Mouse (Mus musculus): ENCODE measurements around the gene Nos1ap.
A peak's percentile ranks its signal among the peaks of the same experiment; 100 is the strongest.

Nos1ap gene

DNA sequence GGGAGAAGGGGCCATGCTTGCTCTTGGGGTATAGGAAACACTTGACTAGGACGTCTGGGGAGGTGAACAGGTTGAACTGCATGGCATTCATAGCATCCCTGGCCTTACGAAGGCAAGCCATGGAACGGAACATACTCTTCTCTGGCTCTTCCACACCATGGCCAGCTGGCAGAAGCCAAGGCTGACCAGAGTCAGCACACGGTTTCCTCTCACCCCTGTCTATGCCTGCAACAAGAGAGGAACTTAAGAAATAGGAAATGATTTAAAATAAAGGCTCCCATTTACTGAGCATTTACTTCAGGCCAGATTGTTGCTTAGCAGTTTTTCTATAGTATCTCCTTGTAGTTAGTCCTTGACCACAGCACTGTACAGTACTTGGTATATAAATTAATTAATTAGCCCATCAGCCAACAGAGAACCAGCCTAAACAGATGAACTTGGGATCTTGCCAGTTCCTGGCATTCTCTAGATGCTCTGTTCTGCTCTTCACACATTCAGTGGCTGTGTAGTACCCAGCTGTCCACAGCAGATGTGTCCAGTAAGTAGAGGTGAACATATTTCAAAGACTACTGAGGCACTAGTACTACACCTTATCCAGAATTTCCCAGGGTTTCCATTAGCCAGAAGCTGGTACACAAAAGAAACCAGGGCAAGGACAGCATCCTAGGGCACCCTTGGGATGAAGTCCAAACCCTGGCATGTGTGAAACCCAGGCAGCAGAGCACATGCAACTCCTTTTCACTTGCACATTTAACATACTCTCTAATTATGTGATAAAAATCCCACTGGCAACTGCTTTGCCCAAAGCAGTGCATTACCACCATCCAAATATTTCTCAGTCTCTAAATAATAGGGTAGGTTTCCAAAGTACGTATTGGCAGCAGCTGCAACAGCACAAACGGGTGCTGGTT lies 123.3 kb downstream of the Nos1ap start:
- DNase-seq (ENCODE audit: extremely low read depth, low read depth, low spot score), result no peak

DNA sequence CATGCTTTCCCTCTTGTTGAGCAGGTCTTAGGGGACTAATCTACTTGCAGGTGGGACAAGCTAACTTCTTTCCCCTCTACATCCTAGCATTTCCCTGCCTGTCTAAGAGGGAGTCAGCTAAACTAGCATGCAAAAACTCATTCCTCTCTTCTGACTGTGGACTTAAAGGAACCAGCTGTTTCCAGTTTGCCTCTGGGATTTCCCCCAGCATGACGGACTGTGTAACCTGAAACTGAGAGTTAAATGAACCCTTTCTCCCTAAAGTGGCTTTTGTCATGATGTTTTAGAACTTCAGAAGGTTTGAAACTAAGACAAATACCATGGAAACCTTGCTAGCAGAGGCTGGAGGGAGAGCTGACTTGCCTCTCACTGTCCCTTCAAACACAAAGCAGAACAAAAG lies 127.5 kb downstream of the Nos1ap start:
- DNase-seq (ENCODE audit: extremely low read depth, low read depth, low spot score), result no peak

DNA sequence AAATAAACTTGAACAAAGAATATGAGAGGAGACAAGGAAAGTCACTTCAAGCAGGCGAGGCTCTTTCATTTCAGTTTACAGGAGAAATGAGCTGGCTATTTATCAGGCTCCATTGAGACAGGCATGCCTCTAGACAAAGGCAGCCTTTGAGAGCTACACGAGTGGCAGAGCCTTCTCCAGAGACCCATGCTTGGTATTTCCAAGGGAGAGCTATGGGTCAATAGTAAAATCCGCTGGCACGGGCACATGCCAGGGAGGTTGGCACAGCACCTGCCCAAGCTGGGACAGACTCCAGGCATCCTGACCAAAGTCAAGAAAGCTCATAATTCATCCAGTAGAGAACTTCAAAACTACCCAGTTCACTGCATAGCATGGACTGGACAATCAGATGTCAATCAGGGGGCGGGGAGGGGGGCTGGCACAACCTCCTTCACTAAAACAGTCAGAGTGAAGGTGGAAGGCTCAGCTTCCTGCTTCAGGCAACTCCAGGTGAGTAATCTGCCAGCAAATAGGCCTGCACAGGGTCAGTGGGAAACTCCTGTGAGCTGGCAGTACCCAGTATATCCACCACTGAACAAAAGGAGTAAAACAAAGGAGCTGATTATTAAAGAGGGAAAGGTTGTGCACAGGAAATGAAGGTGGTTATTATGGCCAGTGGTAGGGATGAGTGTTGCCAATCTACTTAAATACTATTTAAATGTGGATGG lies 129.6 kb downstream of the Nos1ap start:
- peak; percentile 23 for DNase-seq (ENCODE audit: extremely low read depth, low read depth, low spot score)

DNA sequence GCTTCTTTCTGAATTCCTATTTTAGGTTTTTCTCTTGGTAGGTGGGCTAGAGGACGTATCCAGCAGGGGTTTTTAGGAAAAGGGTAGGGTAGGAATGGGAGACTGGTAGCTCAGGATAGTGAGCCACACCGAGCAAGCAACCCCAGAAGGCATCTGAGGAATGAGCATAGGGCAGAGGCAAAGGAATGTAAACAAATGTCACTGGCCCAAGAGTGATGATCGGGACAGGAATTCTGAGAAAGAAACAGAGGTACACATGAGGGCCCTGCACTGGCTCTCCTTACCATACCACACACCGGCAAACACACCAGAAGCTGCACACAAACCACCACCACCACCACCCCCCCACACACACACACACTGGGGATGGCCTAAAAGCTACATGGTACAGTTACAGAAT lies 132.0 kb downstream of the Nos1ap start:
- no peak for DNase-seq (ENCODE audit: extremely low read depth, low read depth, low spot score)

DNA sequence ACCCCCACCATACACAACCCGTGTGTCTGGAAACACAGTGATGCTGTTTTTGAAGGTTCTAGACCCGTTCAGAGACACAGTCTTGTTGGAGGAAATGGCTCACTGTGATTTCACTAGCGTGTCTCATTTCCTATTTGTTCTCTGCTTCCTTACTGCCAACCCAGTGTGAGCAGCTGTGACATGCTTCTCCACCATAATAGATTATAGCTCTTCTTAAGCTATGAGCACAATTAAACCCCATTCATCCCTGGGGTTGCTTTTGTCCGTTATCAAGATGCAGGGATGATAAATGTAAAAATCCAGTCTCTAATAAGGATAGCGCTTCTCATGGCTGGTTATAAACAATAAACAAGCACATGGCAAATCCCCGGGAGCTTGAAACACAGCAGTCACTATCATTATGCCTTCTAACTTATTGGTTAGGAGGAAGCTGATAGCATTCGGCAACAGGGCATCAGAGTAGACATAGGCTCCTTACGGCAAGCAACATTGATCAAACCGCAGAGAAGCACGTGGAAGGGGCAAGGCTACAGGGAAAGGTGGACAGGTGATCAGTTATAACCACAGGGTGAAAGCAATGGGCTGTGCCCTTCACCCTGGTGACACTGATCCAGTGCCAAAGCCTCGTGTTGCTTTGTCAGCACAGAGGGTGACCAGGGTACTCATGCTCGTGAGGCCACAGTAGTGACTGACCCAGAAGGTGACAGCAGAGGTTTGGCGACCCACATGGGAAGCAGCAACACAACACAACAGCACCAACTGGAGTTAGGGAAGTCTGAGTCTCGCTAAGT lies 133.6 kb downstream of the Nos1ap start:
- no peak for DNase-seq (ENCODE audit: extremely low read depth, low read depth, low spot score)

DNA sequence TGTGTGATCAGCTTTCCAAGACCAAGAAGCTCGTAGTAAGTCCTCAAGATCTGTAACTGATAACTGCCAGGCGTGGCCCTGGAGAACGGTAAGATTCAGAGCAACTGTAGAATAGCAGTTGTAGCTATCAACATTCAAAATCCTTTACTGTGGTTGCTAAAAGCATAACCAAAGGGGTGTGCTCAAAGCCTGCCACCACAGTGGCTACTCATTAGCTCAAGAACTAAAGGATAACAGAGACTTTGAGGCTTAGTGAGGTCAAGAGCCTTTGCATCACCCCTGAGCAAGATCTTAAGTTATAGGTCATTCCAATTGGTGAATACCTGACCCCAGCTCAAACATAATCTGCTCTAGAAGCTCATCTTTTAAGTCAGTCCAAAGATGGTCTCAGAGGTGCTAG lies 134.3 kb downstream of the Nos1ap start:
- no peak for DNase-seq (ENCODE audit: extremely low read depth, low read depth, low spot score)

DNA sequence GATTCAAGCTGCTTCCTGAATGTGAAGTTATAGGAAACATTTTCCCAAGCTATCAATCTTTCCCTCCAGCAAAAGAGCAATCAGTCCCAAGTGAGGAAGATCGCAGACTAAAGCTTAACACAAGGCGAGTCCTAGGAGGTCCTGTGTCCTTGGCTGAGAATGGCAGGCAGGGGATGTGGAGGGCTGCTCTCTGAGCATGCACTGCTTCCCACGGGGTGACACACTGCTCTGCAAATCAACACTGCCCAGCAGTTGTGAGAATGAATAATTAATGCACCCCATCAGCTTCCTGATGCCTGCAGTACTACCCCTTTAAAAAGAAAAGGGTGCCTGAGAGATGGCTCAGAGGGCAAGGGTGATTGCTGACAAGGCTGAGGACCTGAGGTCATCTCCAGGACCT lies 136.2 kb downstream of the Nos1ap start:
- no peak for DNase-seq (ENCODE audit: extremely low read depth, low read depth, low spot score)

DNA sequence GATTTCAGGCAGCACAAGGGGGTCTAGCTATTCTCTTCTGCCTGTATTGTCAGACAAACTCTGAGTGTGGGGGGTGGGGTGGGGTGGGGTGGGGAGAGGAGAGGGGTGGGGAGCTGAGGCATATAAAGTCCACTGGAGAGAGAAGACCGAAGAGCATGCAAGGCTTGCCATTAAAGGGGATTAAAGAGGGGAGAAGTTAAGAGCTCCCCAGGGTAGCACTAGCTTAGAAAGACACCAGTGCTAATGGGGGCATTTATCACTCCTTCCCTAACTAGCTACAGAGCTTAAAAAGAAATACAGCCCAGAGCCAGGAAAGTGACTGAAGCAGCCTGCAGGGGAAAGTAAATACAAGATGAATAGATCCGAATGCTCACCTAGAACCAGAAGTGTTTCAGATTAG lies 141.4 kb downstream of the Nos1ap start:
- no peak for DNase-seq (ENCODE audit: extremely low read depth, low read depth, low spot score)

DNA sequence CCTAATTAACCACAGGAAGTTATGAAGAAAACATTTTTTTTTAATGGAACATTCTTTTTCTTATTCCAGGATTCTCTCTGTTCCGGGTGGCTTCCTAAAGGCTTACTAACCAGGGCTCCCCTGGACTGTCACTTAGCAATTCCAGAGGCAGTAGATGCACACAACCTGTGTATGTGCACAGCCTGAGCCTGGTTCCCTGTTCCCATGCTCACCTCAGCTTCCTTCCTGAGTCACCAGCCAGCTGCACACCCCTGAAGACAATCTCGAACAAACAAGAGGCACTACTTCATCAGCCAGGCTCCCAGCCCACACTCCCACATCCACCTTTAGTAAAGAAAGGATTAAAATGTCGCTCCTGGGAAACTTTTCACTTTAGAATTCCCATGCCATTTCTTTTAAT lies 144.2 kb downstream of the Nos1ap start:
- DNase-seq (ENCODE audit: extremely low read depth, low read depth, low spot score), result no peak

DNA sequence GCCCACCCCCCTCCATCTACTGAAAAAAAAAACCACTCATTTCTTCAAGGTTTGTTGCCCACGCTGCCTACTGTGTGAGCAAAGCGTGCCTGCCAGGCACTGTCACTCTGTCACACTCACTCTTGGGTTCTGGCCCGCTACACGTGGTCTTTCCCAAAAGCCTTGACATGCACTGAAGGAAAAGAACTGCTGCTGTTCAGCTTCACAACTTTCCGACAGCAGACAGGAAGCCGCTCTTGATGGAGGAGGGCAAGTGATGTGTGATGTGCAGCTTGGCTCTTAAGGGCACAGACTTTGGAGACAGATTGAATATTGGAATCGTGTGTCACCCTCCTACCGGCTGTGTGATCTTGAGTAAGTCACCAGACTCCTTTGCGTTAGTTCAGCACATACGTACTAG lies 149.3 kb downstream of the Nos1ap start:
- no peak for DNase-seq (ENCODE audit: extremely low read depth, low read depth, low spot score)

DNA sequence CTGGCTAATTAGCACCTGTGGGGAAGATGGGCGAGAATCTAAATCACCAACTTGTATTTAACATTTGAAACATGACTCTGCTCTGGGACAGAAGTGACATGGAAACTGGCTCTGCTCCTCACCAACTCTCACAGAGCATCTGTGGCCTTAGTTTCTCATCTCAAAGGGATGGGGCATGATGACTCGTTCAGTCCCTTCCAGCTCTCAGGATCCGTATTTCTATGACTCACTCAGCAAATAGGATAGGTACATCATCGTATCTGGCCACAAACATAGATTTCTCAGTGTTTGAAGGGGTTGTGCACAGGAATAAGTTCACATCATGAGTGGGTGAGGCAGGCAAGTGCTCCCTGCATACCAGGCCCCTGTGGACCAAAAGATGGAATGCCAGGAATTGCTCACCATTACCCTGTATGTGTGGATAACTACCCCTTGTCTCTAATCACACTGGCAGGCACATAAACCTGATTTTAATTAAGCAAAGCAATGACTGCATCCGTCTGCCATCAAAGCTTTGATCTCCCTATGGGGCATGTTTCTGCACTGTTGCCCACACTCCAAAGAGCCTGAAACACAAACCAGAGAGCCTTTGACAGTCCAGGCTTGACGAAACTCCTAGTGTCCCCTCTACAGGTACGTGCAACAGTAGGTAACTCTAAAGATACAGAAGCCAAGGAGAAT lies 151.1 kb downstream of the Nos1ap start:
- DNase-seq (ENCODE audit: extremely low read depth, low read depth, low spot score), result no peak

DNA sequence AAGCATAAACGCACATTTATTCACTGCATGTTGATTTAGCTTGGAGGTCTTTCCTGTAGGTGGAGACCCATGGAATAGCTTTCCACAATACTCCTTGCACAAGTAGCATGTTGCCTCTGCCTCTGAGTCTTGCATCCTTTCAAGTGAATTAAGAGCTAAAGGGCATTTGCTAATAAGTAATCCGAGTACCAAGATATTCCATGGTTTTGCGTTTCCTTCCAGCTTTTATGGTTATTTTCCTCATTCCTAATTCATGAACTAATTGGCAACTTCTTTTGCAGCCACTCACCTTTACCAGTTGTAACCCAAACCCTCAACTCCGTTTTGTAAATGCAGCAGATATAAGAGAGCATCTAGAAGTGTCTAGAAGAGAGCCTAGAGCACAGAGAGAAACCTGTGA lies 155.5 kb downstream of the Nos1ap start:
- DNase-seq (ENCODE audit: extremely low read depth, low read depth, low spot score), result no peak

DNA sequence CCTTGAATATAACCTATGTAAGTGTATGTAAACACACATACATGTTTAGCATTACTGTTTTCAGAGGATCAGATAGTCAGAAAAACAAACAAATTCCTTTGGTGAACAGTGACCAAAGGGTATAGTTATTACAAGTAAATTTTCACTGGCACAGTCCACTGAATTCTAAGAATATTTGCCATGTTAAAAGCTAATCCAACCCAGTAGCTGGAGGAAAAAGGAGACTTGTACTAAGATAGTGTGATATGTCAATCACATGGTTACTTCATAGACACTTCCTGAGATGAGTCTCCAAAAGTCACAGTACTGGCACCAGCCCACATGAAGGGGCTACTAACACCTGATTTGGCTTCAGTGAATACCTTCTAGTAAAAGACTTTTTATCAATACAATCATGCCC lies 156.0 kb downstream of the Nos1ap start:
- no peak for DNase-seq (ENCODE audit: extremely low read depth, low read depth, low spot score)

DNA sequence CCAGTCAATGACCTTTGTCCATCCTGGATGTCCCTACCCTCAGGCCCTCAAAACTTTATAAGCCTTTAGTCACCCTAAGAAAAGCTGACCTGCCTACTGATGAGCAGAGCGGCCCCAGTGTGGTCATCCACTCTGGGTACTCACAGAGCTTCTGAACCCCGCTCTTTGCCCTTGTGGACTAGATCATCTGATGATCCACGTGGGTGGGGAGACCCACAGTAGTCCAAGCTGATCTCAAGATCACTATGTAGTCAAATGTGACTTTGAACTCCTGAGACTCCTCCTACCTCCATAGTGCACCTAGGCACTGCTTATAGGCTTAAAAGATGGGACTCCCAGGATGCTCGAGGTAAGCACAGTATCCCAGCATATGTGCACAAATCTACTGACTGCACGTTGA lies 157.4 kb downstream of the Nos1ap start:
- no peak for DNase-seq (ENCODE audit: extremely low read depth, low read depth, low spot score)

DNA sequence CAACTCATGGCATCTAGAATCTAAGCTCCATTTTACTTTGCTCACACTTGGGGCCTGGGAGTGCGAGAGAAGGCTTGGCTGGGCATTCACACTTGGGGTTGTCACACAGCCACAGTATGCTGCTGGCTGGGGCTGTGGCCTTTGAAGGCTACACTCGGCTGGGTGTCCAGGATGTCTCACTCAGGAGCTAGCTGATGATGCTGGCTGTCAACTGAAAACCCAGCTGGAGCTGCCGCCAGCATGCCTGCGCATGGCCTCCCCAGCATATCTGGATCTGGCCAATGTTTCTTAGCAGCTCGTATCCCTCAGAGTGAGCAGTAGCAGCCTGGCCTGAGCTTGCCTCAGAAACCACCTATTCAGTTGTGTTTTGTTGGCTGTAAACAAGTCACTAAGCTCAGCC lies 158.3 kb downstream of the Nos1ap start:
- DNase-seq (ENCODE audit: extremely low read depth, low read depth, low spot score), result no peak

DNA sequence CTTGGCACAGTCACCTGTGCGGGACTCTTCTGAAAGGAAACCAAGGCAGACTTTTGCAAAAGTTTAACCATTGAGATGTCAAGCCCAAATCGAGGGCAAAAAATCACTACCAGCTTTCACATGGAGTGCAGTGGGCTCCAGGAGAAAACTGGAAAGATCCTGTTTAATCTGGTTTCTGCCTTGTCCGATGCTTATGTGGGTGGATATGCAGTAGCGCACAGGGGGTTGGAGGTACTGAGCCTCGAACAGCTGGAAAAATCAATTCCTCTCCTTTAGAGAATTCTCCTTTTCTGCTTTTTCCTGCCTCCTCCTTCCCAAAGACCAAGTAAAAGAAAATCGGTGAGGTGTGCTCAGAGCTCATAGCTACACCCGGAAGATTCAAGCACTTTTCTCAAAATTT lies 159.0 kb downstream of the Nos1ap start:
- no peak for DNase-seq (ENCODE audit: extremely low read depth, low read depth, low spot score)

DNA sequence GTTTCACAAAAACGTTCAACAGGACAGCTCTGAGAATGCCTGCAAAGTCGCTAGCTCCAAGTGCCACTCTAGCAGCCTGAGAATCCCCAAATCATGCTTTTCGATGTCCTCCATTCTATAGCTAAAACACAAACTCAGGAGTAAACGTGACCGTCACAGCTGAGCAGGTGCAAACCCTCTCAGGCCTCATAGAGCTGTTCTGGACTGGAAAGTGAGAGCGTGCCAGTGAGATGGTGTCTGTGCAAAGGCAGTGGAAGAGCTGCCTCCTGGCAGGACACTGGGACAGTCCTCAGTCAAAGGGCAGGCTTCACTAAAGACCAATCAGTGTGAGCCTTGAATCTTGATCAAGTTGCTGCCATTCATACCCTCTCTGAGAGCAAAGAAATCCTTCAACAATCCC lies 160.0 kb downstream of the Nos1ap start:
- no peak for DNase-seq (ENCODE audit: extremely low read depth, low read depth, low spot score)

DNA sequence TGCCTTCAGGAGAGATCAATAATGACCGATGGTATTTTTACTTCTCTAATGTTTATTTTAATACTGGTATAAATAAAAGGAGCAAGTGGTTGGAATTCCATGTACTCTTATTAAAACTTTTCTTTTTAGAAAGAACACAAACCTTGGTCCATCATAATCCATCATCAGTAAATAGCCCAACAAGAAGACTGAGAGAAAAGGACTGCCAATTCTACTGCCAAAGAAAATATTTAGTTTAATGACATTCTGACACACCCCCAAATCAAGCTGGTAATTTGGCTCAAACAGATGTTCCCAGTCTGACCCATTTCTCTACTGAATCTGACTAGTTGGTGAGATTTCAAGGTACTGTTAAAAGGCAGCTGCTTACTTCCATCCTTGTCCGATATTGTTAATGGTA lies 161.5 kb downstream of the Nos1ap start:
- DNase-seq (ENCODE audit: extremely low read depth, low read depth, low spot score), result no peak

DNA sequence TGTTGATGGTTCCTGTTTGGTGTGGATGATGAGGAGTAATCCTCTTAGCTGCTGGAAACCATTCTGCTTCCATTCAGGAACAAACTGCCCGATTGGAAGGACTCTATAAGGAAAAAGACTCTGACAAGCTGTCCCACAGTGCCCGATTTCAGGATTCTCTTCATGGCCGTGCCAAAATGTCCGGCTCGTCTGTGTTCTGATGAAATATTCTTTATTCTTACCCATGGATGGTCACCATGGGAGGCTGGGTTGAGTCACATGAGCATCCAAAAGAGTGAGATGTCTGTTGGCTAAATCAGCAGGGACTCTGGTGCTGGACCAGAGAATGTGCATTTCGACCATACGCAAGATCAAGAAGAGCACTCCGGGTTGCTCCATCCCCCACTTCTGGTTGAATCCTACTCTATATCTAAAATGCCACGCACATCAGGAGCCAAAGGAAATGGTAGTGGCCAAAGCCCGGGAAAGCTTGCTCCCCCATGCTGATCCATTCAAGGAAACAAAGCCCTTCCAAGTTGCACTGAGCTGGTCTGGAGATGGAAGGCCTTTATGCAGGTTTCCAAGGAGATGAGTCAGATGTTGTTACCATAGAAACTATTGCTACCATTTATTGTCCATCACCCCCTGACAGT lies 165.3 kb downstream of the Nos1ap start:
- DNase-seq (ENCODE audit: extremely low read depth, low read depth, low spot score), result no peak

DNA sequence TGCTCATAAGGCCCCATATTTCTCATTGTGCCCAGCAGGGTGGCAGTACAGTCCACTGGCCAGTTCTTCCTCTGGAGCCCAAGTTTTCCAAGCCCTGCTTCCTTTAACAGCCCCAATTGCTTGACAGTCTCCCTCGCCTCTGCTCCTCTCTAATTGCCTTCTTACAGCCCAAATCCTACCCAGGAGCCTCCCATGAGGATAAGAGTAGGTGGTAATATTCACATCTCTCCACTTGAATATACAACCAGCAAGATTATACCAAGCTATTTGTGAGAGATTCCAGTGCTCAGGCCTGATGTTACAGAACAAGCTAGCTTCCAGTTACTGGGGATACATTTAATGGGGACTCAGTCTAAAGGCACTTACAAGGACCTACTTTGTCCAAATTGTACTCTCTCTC lies 166.6 kb downstream of the Nos1ap start:
- DNase-seq (ENCODE audit: extremely low read depth, low read depth, low spot score), result no peak

DNA sequence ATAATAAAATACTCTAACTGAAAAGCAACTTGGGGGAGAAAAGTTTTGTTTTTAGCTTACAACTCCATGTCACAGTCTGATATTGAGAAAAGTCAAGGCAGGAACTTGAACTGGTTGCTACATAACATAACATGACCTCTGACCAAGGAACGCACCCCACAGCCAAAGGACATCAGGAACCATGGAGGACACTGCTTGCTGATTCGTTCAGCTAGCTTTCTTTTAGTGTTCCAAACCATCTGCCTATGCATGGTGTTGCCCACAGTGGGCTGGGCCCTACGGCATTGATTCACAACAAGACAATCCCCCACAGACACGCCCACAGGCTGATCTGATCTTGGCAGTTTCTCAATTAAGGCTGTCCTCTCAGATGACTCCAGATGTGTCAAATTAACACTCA lies 167.5 kb downstream of the Nos1ap start:
- no peak for DNase-seq (ENCODE audit: extremely low read depth, low read depth, low spot score)
